Mouse (Mus musculus): ENCODE results near the gene Usp12.

GRCm38 (mm10) chr5:146733888-146734640 is 60.7 kb downstream of the Usp12 start:
- no peak for TF ChIP-seq CTCF (conservative IDR thresholded peaks at IDR 0.05; ENCODE audit: low read length)
- TF ChIP-seq NANOG (IDR thresholded peaks at IDR 0.05; ENCODE audit: borderline replicate concordance, low read length), result no peak
- no peak for TF ChIP-seq POU5F1 (IDR thresholded peaks at IDR 0.05; ENCODE audit: borderline replicate concordance, low read length)
